Mouse (Mus musculus): ENCODE measurements at regions not wholly inside any gene's neighbourhood (a gene's known extent, or its start where the extent isn't known, plus 50 kb on each side); places are given as distances from the start of the nearest gene placed in this dataset.

DNA sequence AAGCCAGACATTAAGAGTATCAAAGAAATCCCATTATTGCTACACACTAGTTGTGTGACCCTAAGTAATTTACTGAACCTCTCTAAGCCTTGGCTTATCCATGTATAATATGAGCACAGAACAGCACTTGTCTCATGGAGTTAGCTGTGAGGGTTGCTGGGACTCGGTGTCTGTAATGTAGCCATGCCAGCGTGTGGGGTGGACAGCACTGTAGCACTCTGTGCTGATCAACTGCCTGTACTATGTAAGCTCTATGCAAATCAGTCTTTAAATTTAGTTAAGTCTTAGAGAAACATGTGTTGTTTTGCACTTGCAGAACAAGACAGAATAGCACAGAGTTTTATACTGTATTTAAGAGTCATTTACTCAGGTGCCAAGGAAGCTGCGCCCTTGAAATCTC is 225.0 kb upstream of the N6amt1 start:
- no peaks in the 10 kb centered on the region for H3K27me3 ChIP-seq (ENCODE audit: control insufficient read depth, insufficient read depth, low read length)
- DNase-seq (ENCODE audit: low spot score, missing footprints) (no peak), ATAC-seq (ENCODE audit: low FRiP score) (no peak)
- H3K4me2 ChIP-seq = no peak overlapping the region
- H3K36me3 ChIP-seq (ENCODE audit: control insufficient read depth, insufficient read depth, low read length) = no peaks in the 10 kb centered on the region
- H3K4me1 ChIP-seq (ENCODE audit: control insufficient read depth, insufficient read depth, low read length) = no peaks in the 10 kb centered on the region
- WGBS = 95% methylated on average over 3 of the region's 3 CpGs
- no peak overlapping the region for H3K27ac ChIP-seq (ENCODE audit: low read depth, low read length)
- H3K9me3 ChIP-seq (ENCODE audit: control insufficient read depth, low read length) = no peaks in the 10 kb centered on the region
- H3K9ac ChIP-seq (ENCODE audit: low read length) = no peak overlapping the region
- no peak overlapping the region for H3K4me3 ChIP-seq (ENCODE audit: low read depth, low read length)

DNA sequence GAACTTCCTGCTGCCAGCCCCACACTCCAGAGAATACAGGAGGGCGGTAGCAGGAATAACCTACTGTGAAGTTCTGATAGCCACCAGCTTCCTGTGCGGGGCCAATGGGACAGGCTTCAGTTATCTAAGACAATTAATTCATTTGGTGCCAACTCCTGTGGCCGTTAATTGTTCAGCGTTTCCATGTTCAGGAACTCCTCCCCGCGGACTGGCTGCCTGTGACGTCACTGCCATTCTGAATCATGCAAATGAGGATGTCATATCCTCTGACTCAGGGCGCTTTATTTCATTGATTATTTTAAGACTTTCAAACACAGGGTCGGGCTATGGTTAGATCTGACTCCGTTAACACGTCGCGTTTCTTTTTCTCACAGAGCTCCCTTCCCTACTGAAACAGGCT is 225.8 kb upstream of the N6amt1 start:
- no peaks in the 10 kb centered on the region for H3K9me3 ChIP-seq (ENCODE audit: control insufficient read depth, low read length)
- H3K4me3 ChIP-seq (ENCODE audit: low read depth, low read length) = no peak overlapping the region
- no peaks in the 10 kb centered on the region for H3K36me3 ChIP-seq (ENCODE audit: control insufficient read depth, insufficient read depth, low read length)
- 79% methylated on average over 13 of the region's 13 CpGs for WGBS
- peak; percentile 49; the same call in 1 of the 2 replicates for ATAC-seq (ENCODE audit: low FRiP score)
- H3K9ac ChIP-seq (ENCODE audit: low read length) = no peak overlapping the region
- H3K4me1 ChIP-seq (ENCODE audit: control insufficient read depth, insufficient read depth, low read length) = no peaks in the 10 kb centered on the region
- no peak overlapping the region for H3K4me2 ChIP-seq
- no peaks in the 10 kb centered on the region for H3K27me3 ChIP-seq (ENCODE audit: control insufficient read depth, insufficient read depth, low read length)
- no peak for DNase-seq (ENCODE audit: low spot score, missing footprints)
- no peak overlapping the region for H3K27ac ChIP-seq (ENCODE audit: low read depth, low read length)

- H3K9ac ChIP-seq (ENCODE audit: low read length) = no peak overlapping the region
- no peak for ATAC-seq (ENCODE audit: low FRiP score)
- 95% methylated on average over 7 of the region's 7 CpGs for WGBS
- no peak for DNase-seq (ENCODE audit: low spot score, missing footprints)
- no peaks in the 10 kb centered on the region for H3K27me3 ChIP-seq (ENCODE audit: control insufficient read depth, insufficient read depth, low read length)
- no peak overlapping the region for H3K4me3 ChIP-seq (ENCODE audit: low read depth, low read length)
- H3K9me3 ChIP-seq (ENCODE audit: control insufficient read depth, low read length) = no peaks in the 10 kb centered on the region
- H3K36me3 ChIP-seq (ENCODE audit: control insufficient read depth, insufficient read depth, low read length) = no peaks in the 10 kb centered on the region
- H3K4me1 ChIP-seq (ENCODE audit: control insufficient read depth, insufficient read depth, low read length) = no peaks in the 10 kb centered on the region
- H3K4me2 ChIP-seq = no peak overlapping the region
- H3K27ac ChIP-seq (ENCODE audit: low read depth, low read length) = no peak overlapping the region
These were observed 229.5 kb upstream of the N6amt1 start for GRCm38 (mm10) chr16:87124519-87124918.

- Histone ChIP-seq H3K36me3 (ENCODE audit: control insufficient read depth, insufficient read depth, low read length) (no peaks in the 10 kb centered on the region), H3K27ac (ENCODE audit: low read depth, low read length) (no peak overlapping the region), H3K4me1 (ENCODE audit: control insufficient read depth, insufficient read depth, low read length) (no peaks in the 10 kb centered on the region), H3K9ac (ENCODE audit: low read length) (no peak overlapping the region), H3K4me2 (no peak overlapping the region), H3K9me3 (ENCODE audit: control insufficient read depth, low read length) (no peaks in the 10 kb centered on the region), H3K4me3 (ENCODE audit: low read depth, low read length) (no peak overlapping the region), H3K27me3 (ENCODE audit: control insufficient read depth, insufficient read depth, low read length) (no peaks in the 10 kb centered on the region)
- ATAC-seq (ENCODE audit: low FRiP score) (no peak), DNase-seq (ENCODE audit: low spot score, missing footprints) (no peak)
- WGBS = 79% methylated on average over 2 of the region's 2 CpGs
These were observed 250.4 kb upstream of the N6amt1 start for GRCm38 (mm10) chr16:87103599-87103998.

DNA sequence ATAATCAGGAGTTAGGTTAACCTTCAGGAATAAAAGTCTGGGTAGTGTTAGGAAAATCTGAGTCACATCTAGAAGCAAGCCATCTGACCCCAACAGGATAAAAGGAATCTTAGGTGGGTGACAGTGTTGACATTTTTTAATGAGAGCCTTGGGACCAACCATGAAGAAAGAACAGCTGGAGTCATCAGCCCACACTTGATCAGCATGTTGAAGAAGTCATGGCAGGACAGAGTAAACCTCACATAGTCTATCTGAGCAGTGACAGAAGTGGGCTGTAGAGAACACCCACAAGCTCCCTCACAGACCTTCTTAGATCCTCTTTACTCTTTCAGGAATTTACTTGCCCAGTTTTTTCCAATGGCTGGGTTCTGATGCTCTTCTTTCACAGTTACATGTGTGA is 251.9 kb upstream of the N6amt1 start:
- Histone ChIP-seq H3K4me2 (no peak overlapping the region), H3K4me3 (ENCODE audit: low read depth, low read length) (no peak overlapping the region), H3K9ac (ENCODE audit: low read length) (no peak overlapping the region), H3K36me3 (ENCODE audit: control insufficient read depth, insufficient read depth, low read length) (no peaks in the 10 kb centered on the region), H3K27me3 (ENCODE audit: control insufficient read depth, insufficient read depth, low read length) (no peaks in the 10 kb centered on the region), H3K9me3 (ENCODE audit: control insufficient read depth, low read length) (no peaks in the 10 kb centered on the region), H3K4me1 (ENCODE audit: control insufficient read depth, insufficient read depth, low read length) (no peaks in the 10 kb centered on the region), H3K27ac (ENCODE audit: low read depth, low read length) (no peak overlapping the region)
- DNase-seq (ENCODE audit: low spot score, missing footprints) (no peak), ATAC-seq (ENCODE audit: low FRiP score) (no peak)

- Histone ChIP-seq H3K9ac (ENCODE audit: low read length) (no peak overlapping the region), H3K4me2 (no peak overlapping the region), H3K9me3 (ENCODE audit: control insufficient read depth, low read length) (no peaks in the 10 kb centered on the region), H3K27ac (ENCODE audit: low read depth, low read length) (no peak overlapping the region), H3K27me3 (ENCODE audit: control insufficient read depth, insufficient read depth, low read length) (no peaks in the 10 kb centered on the region), H3K36me3 (ENCODE audit: control insufficient read depth, insufficient read depth, low read length) (no peaks in the 10 kb centered on the region), H3K4me3 (ENCODE audit: low read depth, low read length) (no peak overlapping the region), H3K4me1 (ENCODE audit: control insufficient read depth, insufficient read depth, low read length) (no peaks in the 10 kb centered on the region)
- no peak for ATAC-seq (ENCODE audit: low FRiP score)
- no peak for DNase-seq (ENCODE audit: low spot score, missing footprints)
- 87% methylated on average over 2 of the region's 2 CpGs for WGBS
These were observed 262.0 kb upstream of the N6amt1 start for GRCm38 (mm10) chr16:87092011-87092410.

GRCm38 (mm10) chr16:87089322-87089721 is 264.7 kb upstream of the N6amt1 start:
- no peaks in the 10 kb centered on the region for H3K36me3 ChIP-seq (ENCODE audit: control insufficient read depth, insufficient read depth, low read length)
- WGBS = 88% methylated on average over 3 of the region's 3 CpGs

DNA sequence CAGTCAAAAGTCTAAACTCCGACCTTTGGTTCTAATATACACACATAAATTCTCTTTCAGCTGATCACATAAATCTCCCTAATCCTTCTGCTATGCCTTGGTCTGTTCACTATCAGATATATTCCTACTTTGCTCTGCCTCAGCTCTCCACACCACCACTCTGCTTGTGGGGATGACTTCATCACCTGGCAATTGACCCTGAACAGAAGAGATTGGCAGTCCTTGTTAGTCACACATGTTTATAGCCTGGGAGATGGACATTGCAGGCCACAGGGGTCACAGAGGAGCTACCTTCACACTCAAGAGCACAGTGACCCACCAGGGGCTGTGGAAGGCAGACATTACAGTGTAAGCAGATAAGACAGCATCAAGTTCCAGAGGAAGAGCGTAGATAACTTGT is 270.5 kb upstream of the N6amt1 start:
- Histone ChIP-seq H3K4me3 (ENCODE audit: low read depth, low read length) (no peak overlapping the region), H3K27ac (ENCODE audit: low read depth, low read length) (no peak overlapping the region), H3K27me3 (ENCODE audit: control insufficient read depth, insufficient read depth, low read length) (no peaks in the 10 kb centered on the region), H3K4me2 (no peak overlapping the region), H3K9me3 (ENCODE audit: control insufficient read depth, low read length) (no peaks in the 10 kb centered on the region), H3K9ac (ENCODE audit: low read length) (no peak overlapping the region), H3K4me1 (ENCODE audit: control insufficient read depth, insufficient read depth, low read length) (no peaks in the 10 kb centered on the region), H3K36me3 (ENCODE audit: control insufficient read depth, insufficient read depth, low read length) (no peaks in the 10 kb centered on the region)
- ATAC-seq (ENCODE audit: low FRiP score) (no peak), DNase-seq (ENCODE audit: low spot score, missing footprints) (no peak)
- 77% methylated on average over 2 of the region's 2 CpGs for WGBS

More at GRCm38 (mm10) chr16:87089322-87089721, 264.7 kb upstream of the N6amt1 start:
- no peaks in the 10 kb centered on the region for H3K9me3 ChIP-seq (ENCODE audit: control insufficient read depth, low read length)
- no peak for ATAC-seq (ENCODE audit: low FRiP score)
- no peak overlapping the region for H3K27ac ChIP-seq (ENCODE audit: low read depth, low read length)
- no peaks in the 10 kb centered on the region for H3K4me1 ChIP-seq (ENCODE audit: control insufficient read depth, insufficient read depth, low read length)
- no peak overlapping the region for H3K9ac ChIP-seq (ENCODE audit: low read length)
- H3K27me3 ChIP-seq (ENCODE audit: control insufficient read depth, insufficient read depth, low read length) = no peaks in the 10 kb centered on the region
- no peak overlapping the region for H3K4me2 ChIP-seq
- no peak overlapping the region for H3K4me3 ChIP-seq (ENCODE audit: low read depth, low read length)
- DNase-seq (ENCODE audit: low spot score, missing footprints) = no peak

DNA sequence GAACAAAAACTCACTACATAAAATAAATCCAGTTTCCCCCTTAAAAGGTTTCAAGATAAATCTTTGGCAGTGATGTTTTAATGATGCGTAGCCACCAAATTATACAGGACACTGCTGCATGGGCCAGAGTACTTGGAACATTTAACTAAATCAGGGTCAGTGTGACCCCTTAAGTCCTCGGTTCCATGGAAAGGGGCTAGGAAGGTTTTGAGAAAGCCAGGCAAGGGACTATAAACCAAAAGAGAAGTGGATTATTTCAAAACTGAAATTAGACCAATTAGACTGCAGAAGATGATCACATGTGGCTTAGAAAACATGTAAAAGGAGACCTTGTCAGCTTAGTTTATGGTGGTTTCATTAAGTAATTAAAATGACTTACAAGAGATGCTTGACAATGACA is 276.6 kb upstream of the N6amt1 start:
- Histone ChIP-seq H3K4me2 (no peak overlapping the region), H3K9ac (ENCODE audit: low read length) (no peak overlapping the region), H3K27me3 (ENCODE audit: control insufficient read depth, insufficient read depth, low read length) (no peaks in the 10 kb centered on the region), H3K4me1 (ENCODE audit: control insufficient read depth, insufficient read depth, low read length) (no peaks in the 10 kb centered on the region), H3K36me3 (ENCODE audit: control insufficient read depth, insufficient read depth, low read length) (no peaks in the 10 kb centered on the region), H3K27ac (ENCODE audit: low read depth, low read length) (no peak overlapping the region), H3K9me3 (ENCODE audit: control insufficient read depth, low read length) (no peaks in the 10 kb centered on the region), H3K4me3 (ENCODE audit: low read depth, low read length) (no peak overlapping the region)
- whole genome bisulfite sequencing = 90% methylated on average over 2 of the region's 2 CpGs
- ATAC-seq (ENCODE audit: low FRiP score) = no peak
- no peak for DNase-seq (ENCODE audit: low spot score, missing footprints)

DNA sequence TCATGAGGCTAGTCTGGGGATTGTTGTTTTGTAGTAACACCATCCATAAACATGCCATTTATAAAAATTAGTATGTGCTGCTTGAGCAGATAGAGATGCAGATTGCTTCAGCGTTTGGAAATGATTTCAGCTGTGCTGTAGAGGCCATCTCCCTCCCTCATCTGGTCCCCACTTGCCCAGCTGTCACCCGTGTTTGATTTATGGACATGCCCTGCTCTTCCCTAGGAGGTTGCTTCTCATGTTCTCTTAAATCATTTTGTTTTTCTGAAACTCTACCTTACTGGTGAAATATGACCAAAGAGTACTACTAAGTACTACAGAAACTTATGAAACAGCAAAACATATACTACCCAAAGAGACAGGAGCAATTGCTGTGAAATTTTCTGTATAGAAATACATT is 284.7 kb upstream of the N6amt1 start:
- no peak overlapping the region for H3K4me2 ChIP-seq
- H3K27me3 ChIP-seq (ENCODE audit: control insufficient read depth, insufficient read depth, low read length) = no peaks in the 10 kb centered on the region
- no peaks in the 10 kb centered on the region for H3K9me3 ChIP-seq (ENCODE audit: control insufficient read depth, low read length)
- ATAC-seq (ENCODE audit: low FRiP score) (no peak), DNase-seq (ENCODE audit: low spot score, missing footprints) (no peak)
- H3K27ac ChIP-seq (ENCODE audit: low read depth, low read length) = no peak overlapping the region
- 79% methylated on average over 2 of the region's 2 CpGs for WGBS
- no peaks in the 10 kb centered on the region for H3K36me3 ChIP-seq (ENCODE audit: control insufficient read depth, insufficient read depth, low read length)
- H3K4me3 ChIP-seq (ENCODE audit: low read depth, low read length) = no peak overlapping the region
- no peak overlapping the region for H3K9ac ChIP-seq (ENCODE audit: low read length)
- no peaks in the 10 kb centered on the region for H3K4me1 ChIP-seq (ENCODE audit: control insufficient read depth, insufficient read depth, low read length)

Measured in midbrain, embryonic 11.5 days (tissue).